Mouse (Mus musculus): Measurements from ENCODE around the gene Jmjd8. TPM values are rescaled to one million over a fixed set of nuclear protein-coding genes. Genes with fewer than 3 reads are reported as not detected.

Jmjd8 gene
- polyA plus RNA-seq (2015; fragmentation: Nextera tagmentation; extraction: Ambion mirVana), result 72.8 and 74.6 TPM in 2 replicates

- ATAC-seq, result peak; percentile 58
- under 1% methylated on average over 32 of the region's 32 CpGs for WGBS
Observed at GRCm38 (mm10) chr17:25828712-25829557, at the start of gene Jmjd8. Jmjd8 (plus strand) TSS chr17:25828867.

GRCm38 (mm10) chr17:25781339-25781738, 47.3 kb upstream of the Jmjd8 start:
- H3K36me3 ChIP-seq, result peaks cover 66% of the 10 kb centered on the region
- 0 out of 2 replicates have a peak overlapping the region, but pooled peaks have one; percentile 30 for H3K27ac ChIP-seq
- H3K4me2 ChIP-seq (replicated peaks), result no peak overlapping the region
- H3K9ac ChIP-seq (replicated peaks), result no peak overlapping the region
- 84% methylated on average over 6 of the region's 6 CpGs for WGBS
- no peaks in the 10 kb centered on the region for H3K27me3 ChIP-seq
- H3K4me3 ChIP-seq (replicated peaks), result no peak overlapping the region
- ATAC-seq, result no peak
- H3K9me3 ChIP-seq, result no peaks in the 10 kb centered on the region
- H3K4me1 ChIP-seq (replicated peaks), result peaks cover 26% of the 10 kb centered on the region

More at GRCm38 (mm10) chr17:25828712-25829557, at the start of gene Jmjd8:
- Histone ChIP-seq H3K36me3 (peaks cover 51% of the 10 kb centered on the region), H3K27ac (peak within 1 kb of the TSS; percentile 92), H3K4me1 (replicated peaks) (peaks cover 82% of the 10 kb centered on the region), H3K9me3 (no peaks in the 10 kb centered on the region), H3K9ac (replicated peaks) (peak within 1 kb of the TSS; percentile 81), H3K27me3 (no peaks in the 10 kb centered on the region), H3K4me2 (replicated peaks) (peak within 1 kb of the TSS; percentile 95), H3K4me3 (replicated peaks) (peak within 1 kb of the TSS; percentile 53)

GRCm38 (mm10) chr17:25783086-25783485, 45.6 kb upstream of the Jmjd8 start:
- no peaks in the 10 kb centered on the region for H3K27me3 ChIP-seq
- H3K4me1 ChIP-seq (replicated peaks), result peaks cover 26% of the 10 kb centered on the region
- ATAC-seq, result no peak
- no peak overlapping the region for H3K4me3 ChIP-seq (replicated peaks)
- H3K36me3 ChIP-seq, result peaks cover 64% of the 10 kb centered on the region
- no peaks in the 10 kb centered on the region for H3K9me3 ChIP-seq
- H3K4me2 ChIP-seq (replicated peaks), result no peak overlapping the region
- WGBS, result 83% methylated on average over 7 of the region's 7 CpGs
- no peak overlapping the region; the same call in 1 of the 2 replicates for H3K9ac ChIP-seq (replicated peaks)
- no peak overlapping the region for H3K27ac ChIP-seq

- Histone ChIP-seq H3K36me3 (peaks cover 63% of the 10 kb centered on the region), H3K27me3 (no peaks in the 10 kb centered on the region), H3K4me3 (replicated peaks) (peak overlapping the region; percentile 69), H3K27ac (no peak overlapping the region), H3K9me3 (no peaks in the 10 kb centered on the region), H3K4me2 (replicated peaks) (peak overlapping the region; percentile 82), H3K9ac (replicated peaks) (peak overlapping the region; percentile 84), H3K4me1 (replicated peaks) (peaks cover 26% of the 10 kb centered on the region)
- 84% methylated on average over 15 of the region's 15 CpGs for WGBS
- ATAC-seq, result no peak
Observed at GRCm38 (mm10) chr17:25783861-25784574, 44.6 kb upstream of the Jmjd8 start.

GRCm38 (mm10) chr17:25785281-25785745, 43.4 kb upstream of the Jmjd8 start, which contains the start of gene Haghl:
Haghl (minus strand) TSS chr17:25785673.
- WGBS, result under 1% methylated on average over 23 of the region's 23 CpGs
- Histone ChIP-seq H3K4me2 (replicated peaks) (peak within 1 kb of the TSS; percentile 82), H3K27me3 (no peaks in the 10 kb centered on the region), H3K4me3 (replicated peaks) (peak within 1 kb of the TSS; percentile 69), H3K9me3 (no peaks in the 10 kb centered on the region), H3K9ac (replicated peaks) (peak within 1 kb of the TSS; percentile 84), H3K4me1 (replicated peaks) (peaks cover 26% of the 10 kb centered on the region), H3K27ac (peak within 1 kb of the TSS; percentile 77), H3K36me3 (peaks cover 64% of the 10 kb centered on the region)
- ATAC-seq, result peak; percentile 87

GRCm38 (mm10) chr17:25786280-25786679, 42.4 kb upstream of the Jmjd8 start, which contains the start of gene Ccdc78:
Ccdc78 (plus strand) TSS chr17:25786580.
- no peak for ATAC-seq
- H3K4me2 ChIP-seq (replicated peaks), result peak within 1 kb of the TSS; percentile 82
- peak within 1 kb of the TSS; percentile 77 for H3K27ac ChIP-seq
- H3K9me3 ChIP-seq, result no peaks in the 10 kb centered on the region
- H3K27me3 ChIP-seq, result no peaks in the 10 kb centered on the region
- H3K4me1 ChIP-seq (replicated peaks), result peaks cover 36% of the 10 kb centered on the region
- 88% methylated on average over 3 of the region's 3 CpGs for WGBS
- peak within 1 kb of the TSS; percentile 84 for H3K9ac ChIP-seq (replicated peaks)
- peak within 1 kb of the TSS; percentile 69 for H3K4me3 ChIP-seq (replicated peaks)
- H3K36me3 ChIP-seq, result peaks cover 54% of the 10 kb centered on the region

GRCm38 (mm10) chr17:25786781-25787504, 41.7 kb upstream of the Jmjd8 start:
- WGBS, result 89% methylated on average over 9 of the region's 9 CpGs
- Histone ChIP-seq H3K27ac (no peak overlapping the region), H3K4me1 (replicated peaks) (peaks cover 40% of the 10 kb centered on the region), H3K4me2 (replicated peaks) (no peak overlapping the region), H3K27me3 (no peaks in the 10 kb centered on the region), H3K9ac (replicated peaks) (no peak overlapping the region), H3K9me3 (no peaks in the 10 kb centered on the region), H3K4me3 (replicated peaks) (no peak overlapping the region), H3K36me3 (peaks cover 48% of the 10 kb centered on the region)
- ATAC-seq, result no peak

GRCm38 (mm10) chr17:25791320-25791842, 37.3 kb upstream of the Jmjd8 start:
- Histone ChIP-seq H3K9me3 (no peaks in the 10 kb centered on the region), H3K27ac (peak overlapping the region; percentile 91), H3K4me2 (replicated peaks) (peak overlapping the region; percentile 72), H3K27me3 (no peaks in the 10 kb centered on the region), H3K4me1 (replicated peaks) (peaks cover 53% of the 10 kb centered on the region), H3K4me3 (replicated peaks) (peak overlapping the region; percentile 79), H3K9ac (replicated peaks) (peak overlapping the region; percentile 81), H3K36me3 (peaks cover 25% of the 10 kb centered on the region)
- ATAC-seq, result no peak
- WGBS, result 30% methylated on average over 19 of the region's 19 CpGs

GRCm38 (mm10) chr17:25791843-25792527, 36.7 kb upstream of the Jmjd8 start:
- peaks cover 58% of the 10 kb centered on the region for H3K4me1 ChIP-seq (replicated peaks)
- H3K9ac ChIP-seq (replicated peaks), result peak overlapping the region; percentile 81
- H3K4me2 ChIP-seq (replicated peaks), result peak overlapping the region; percentile 72
- H3K27ac ChIP-seq, result peak overlapping the region; percentile 91
- H3K36me3 ChIP-seq, result peaks cover 24% of the 10 kb centered on the region
- no peaks in the 10 kb centered on the region for H3K27me3 ChIP-seq
- peak overlapping the region; percentile 79 for H3K4me3 ChIP-seq (replicated peaks)
- WGBS, result under 1% methylated on average over 45 of the region's 45 CpGs
- ATAC-seq, result peak; percentile 73
- no peaks in the 10 kb centered on the region for H3K9me3 ChIP-seq

GRCm38 (mm10) chr17:25792615-25793014, 36.1 kb upstream of the Jmjd8 start, which contains the start of gene Fam173a:
Fam173a (minus strand) TSS chr17:25792901.
- ATAC-seq, result peak; percentile 53
- H3K27me3 ChIP-seq, result no peaks in the 10 kb centered on the region
- H3K4me3 ChIP-seq (replicated peaks), result peak within 1 kb of the TSS; percentile 79
- peak within 1 kb of the TSS; percentile 82 for H3K4me2 ChIP-seq (replicated peaks)
- peak within 1 kb of the TSS; percentile 81 for H3K9ac ChIP-seq (replicated peaks)
- H3K36me3 ChIP-seq, result peaks cover 18% of the 10 kb centered on the region
- H3K9me3 ChIP-seq, result no peaks in the 10 kb centered on the region
- 1% methylated on average over 14 of the region's 14 CpGs for WGBS
- H3K27ac ChIP-seq, result peak within 1 kb of the TSS; percentile 91
- H3K4me1 ChIP-seq (replicated peaks), result peaks cover 61% of the 10 kb centered on the region
